Mouse (Mus musculus): ENCODE measurements around the gene Rrp7a.
A peak's percentile ranks its signal among the peaks of the same experiment; 100 is the strongest.

Rrp7a gene

GRCm38 (mm10) chr15:83122566-83123145 is at the start of gene Rrp7a:
Gene Rrp7a (minus strand): TSS chr15:83122801.
- DNase-seq (ENCODE audit: low spot score), result peak; percentile 89

DNA sequence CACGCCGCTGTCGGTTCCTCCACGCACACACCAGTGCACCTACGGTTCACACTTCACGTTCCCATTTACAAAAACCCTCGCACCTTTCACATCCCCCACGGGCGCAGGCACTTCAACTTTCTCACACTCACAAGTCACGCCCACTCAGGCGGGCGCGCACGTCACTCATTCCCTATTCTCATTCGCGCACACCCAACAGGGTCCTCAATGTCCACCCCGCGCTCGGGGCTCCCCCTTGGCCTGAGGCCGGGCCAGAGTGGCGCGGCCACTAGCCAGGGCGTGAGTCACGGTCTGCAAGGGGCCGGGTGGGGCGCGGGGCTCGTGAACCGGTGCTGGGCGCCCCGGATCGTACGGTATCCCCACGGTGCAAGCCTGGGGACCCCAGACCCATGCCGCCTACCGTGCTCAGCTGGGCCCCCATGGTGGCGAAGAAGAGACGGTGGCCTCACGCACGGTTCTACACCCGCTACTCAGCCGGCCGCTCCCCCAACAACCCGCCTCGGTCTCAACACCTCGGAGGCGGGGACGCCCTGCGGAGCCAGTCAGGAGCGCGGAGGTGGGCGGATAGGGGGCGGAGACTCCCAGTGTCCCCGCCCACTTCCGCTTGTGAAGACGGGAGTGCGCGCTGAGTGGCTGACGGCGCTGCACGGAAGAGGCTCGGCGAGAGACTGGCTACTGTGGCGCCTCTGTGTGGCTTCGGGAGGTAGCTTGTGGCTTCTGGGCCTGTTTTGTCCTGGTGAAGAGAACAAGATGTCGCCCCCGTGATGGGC is 49.3 kb upstream of the Rrp7a start:
- DNase-seq (ENCODE audit: low spot score), result peak; percentile 97

GRCm38 (mm10) chr15:83170956-83171659 is 48.5 kb upstream of the Rrp7a start:
- DNase-seq (ENCODE audit: low spot score), result peak; percentile 31

GRCm38 (mm10) chr15:83169772-83170722 is 47.4 kb upstream of the Rrp7a start:
- DNase-seq (ENCODE audit: low spot score), result no peak

GRCm38 (mm10) chr15:83168875-83169771 is 46.5 kb upstream of the Rrp7a start:
- DNase-seq (ENCODE audit: low spot score), result no peak

DNA sequence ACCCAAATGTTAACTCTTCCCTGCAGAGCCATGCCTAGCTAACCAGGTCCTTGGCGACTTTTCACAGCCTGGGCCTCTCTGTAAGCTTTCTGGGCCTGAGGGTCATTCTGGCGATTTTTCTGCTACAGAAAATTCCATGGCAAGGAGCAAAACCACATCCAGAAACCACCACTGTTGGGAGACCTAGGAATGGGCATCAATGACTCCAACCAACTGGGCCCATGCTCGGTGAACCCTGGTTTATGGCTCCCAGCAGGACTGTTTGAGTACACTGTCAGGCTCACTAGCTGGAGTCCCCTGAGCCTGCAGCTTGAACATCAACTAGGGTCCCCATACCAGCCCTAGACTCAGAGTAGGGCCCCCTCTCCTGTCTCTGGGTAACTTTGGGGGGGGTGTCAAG is 45.7 kb upstream of the Rrp7a start:
- no peak for DNase-seq (ENCODE audit: low spot score)

- no peak for DNase-seq (ENCODE audit: low spot score)
Measured at GRCm38 (mm10) chr15:83167550-83168065, 45.0 kb upstream of the Rrp7a start.

GRCm38 (mm10) chr15:83167126-83167525 is 44.5 kb upstream of the Rrp7a start:
- no peak for DNase-seq (ENCODE audit: low spot score)

GRCm38 (mm10) chr15:83166642-83167041 is 44.0 kb upstream of the Rrp7a start:
- DNase-seq (ENCODE audit: low spot score), result peak; percentile 90

DNA sequence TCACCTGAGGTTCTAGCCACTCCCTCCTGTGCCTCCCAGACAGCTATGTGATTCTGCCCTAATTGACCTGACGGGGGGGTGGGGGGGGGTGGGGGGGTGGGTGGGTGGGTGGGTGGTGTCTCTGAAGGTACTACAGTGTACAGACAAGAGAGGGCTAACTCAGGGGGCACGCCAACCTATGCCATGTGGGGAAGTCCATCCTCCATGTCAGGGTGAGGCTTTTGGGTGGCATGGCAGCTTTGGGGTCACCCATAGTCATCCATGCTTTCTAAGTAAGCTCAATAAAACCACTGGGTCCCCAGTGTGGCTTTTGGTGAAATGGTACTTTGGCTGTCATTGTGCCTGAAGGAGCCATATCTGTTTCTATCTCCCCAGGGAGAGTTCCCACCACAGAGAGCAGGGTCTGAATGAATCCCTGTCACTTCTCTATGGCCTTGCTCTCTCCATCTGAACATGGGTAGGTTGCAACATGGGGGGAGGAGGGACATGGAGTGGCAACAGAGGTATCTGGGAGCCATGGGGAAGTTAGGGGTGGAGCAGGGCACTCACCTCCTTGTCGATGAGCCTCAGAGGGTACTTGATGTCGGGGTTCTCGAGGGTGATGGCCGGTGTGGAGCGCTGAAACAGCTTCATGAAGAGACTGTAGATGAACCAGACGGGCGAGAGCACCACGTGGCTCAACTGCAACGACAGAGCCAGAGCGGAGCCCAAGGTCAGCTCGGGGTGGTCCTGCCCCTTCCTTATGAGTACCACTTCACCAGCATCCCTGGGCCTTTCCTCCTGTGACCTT is 43.1 kb upstream of the Rrp7a start:
- DNase-seq (ENCODE audit: low spot score), result no peak

- DNase-seq (ENCODE audit: low spot score), result peak; percentile 30
Measured at GRCm38 (mm10) chr15:83164971-83165471, 42.4 kb upstream of the Rrp7a start.

GRCm38 (mm10) chr15:83162818-83163485 is 40.4 kb upstream of the Rrp7a start:
- DNase-seq (ENCODE audit: low spot score), result no peak

DNA sequence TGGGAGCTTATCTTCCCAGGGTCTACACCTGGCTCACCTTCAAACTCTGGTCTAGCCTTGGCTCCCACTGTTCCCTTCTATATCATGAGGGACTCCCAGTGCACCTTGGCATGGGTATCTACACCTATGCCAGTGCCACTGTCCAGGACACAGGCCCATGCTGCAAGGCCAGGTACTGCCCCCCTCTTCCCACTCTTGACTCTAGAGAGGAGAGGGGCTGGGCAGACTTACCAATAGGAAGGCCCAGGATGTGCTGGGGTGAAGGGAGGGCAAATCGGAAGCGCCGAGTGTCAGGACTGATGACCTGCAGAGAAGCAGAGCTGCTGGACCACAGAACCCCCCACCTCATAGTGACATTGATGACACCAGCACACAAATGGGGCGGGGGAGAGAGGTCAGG is 39.4 kb upstream of the Rrp7a start:
- no peak for DNase-seq (ENCODE audit: low spot score)

- no peak for DNase-seq (ENCODE audit: low spot score)
Measured at GRCm38 (mm10) chr15:83161062-83161748, 38.6 kb upstream of the Rrp7a start.

DNA sequence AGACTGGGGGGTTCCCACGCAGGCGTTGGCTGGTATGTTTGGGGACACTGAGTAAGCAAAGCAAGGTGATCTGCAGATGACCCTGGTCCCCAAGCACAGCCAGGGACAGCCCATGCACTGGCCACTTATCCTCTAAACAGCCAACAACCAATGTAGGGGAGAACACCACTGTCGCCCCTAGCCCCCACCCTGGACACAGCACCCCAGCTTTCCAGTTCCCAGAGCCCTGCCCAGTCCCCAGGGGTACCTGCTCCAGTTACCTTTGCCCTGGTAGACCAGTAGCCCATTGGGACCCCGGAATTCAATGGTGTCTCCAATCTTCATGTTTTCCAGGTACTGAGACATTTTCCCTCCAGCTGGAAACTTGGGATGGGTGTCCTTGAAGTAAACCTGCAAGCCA is 38.0 kb upstream of the Rrp7a start:
- no peak for DNase-seq (ENCODE audit: low spot score)

- DNase-seq (ENCODE audit: low spot score), result no peak
Measured at GRCm38 (mm10) chr15:83159823-83160222, 37.2 kb upstream of the Rrp7a start.

GRCm38 (mm10) chr15:83158587-83159160 is 36.1 kb upstream of the Rrp7a start:
- DNase-seq (ENCODE audit: low spot score), result no peak

DNA sequence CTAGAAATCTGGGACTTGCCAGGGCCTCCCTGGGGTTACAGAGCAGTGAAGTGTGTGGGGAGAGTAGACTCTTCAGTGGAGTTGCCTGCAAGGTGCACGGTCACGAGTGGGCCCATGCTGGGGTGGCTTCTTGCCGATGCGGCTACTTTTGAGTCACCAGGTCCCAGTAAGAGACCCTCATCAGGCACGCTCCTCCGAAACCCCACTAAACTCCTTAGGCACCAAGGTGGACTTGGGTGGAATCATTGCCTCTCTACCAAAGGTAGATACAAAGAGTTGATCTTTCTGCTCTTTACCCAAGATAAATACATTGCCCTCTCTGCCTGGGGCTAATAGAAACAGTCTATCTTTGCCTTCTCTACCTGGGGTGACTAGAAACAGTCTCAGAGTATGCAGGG is 35.1 kb upstream of the Rrp7a start:
- no peak for DNase-seq (ENCODE audit: low spot score)
